Mouse (Mus musculus) embryonic fibroblast, embryonic 13.5 days (primary cell): ENCODE measurements around the gene Lclat1.

Source experiments
- CTCF ChIP-seq: IDR thresholded peaks from 2 replicates; pipeline ENCODE4 v1.5.1; 2011; ENCODE audit warnings: mild to moderate bottlenecking, control low read depth, low read length, moderate library complexity, borderline replicate concordance; ENCODE audit not compliant: insufficient read depth
- POLR2A ChIP-seq: IDR thresholded peaks from 2 replicates; pipeline ENCODE4 v1.6.1; 2011; ENCODE audit warnings: low read depth, mild to moderate bottlenecking, control low read depth, low read length, moderate library complexity

DNA sequence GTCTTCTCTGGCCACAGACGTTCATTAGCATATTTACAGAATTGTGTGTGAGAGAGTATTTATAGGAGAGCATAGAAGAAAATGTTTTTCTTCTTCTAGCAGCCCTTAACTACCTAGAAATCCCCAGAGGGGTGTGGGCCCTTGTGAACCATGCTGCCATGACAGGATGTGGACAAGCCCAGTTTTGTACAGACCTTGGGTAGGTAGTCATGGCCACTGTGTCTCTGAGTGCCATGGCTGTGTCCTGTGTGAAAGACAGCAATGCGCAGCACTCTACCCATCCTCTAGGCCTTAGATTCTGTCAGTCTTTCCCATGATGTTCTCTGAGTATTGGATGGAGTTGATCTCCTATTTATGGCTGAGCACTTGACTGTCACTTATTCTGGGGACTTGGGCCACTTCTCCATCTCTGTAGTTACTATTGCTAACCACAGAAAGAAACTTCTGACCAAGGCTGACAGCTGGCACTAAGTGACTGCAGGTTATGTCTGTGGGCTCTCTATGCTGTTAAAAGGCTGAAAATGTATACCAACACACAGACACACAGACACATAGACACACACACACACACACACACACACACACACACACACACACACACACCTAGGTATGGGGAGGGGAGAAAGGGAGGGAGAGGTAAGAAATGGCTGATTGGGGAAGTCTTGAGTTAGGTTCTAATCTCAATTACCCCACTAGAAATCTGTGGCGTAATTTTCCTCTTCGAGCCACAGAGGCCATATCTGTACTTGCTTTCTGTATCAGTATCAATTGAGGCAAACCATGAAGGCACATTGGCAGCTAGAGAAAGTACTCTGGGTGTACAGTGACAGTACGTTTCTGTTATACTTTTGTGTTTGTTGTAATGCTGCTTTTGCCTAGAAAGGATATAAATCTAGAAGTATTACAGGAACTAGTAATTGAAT lies 29.0 kb downstream of the Lclat1 start:
- TF ChIP-seq CTCF (no peak), POLR2A (no peak)
